Mouse (Mus musculus) induced T-regulatory cell, adult 2 months (primary cell): ENCODE measurements around the gene Vps13a.
"Not testable (repeated sequence)": the region's sequence is repeated elsewhere in the genome, so short reads cannot be mapped to it uniquely, and the experiment has no call there.

ENCODE experiments used
- DNase-seq: peaks from one replicate; pipeline ENCODE4 v3.0.0-alpha.2; 2012; ENCODE audit warnings: low read depth

The Vps13a gene

GRCm38 (mm10) chr19:16780790-16781384, at the start of gene Vps13a:
Gene Vps13a, minus strand, starts transcription at chr19:16780933.
- peak; percentile 98 for DNase-seq

GRCm38 (mm10) chr19:16827657-16828056, 46.9 kb upstream of the Vps13a start:
- no peak for DNase-seq

- DNase-seq = no peak
Observed at GRCm38 (mm10) chr19:16825228-16825627, 44.5 kb upstream of the Vps13a start.

- no peak for DNase-seq
Observed at GRCm38 (mm10) chr19:16814848-16815247, 34.1 kb upstream of the Vps13a start.

GRCm38 (mm10) chr19:16813306-16813705, 32.6 kb upstream of the Vps13a start:
- DNase-seq = no peak

- DNase-seq = no peak
Observed at GRCm38 (mm10) chr19:16812072-16812608, 31.4 kb upstream of the Vps13a start.

- DNase-seq = no peak
Observed at GRCm38 (mm10) chr19:16805102-16805501, 24.4 kb upstream of the Vps13a start.

- no peak for DNase-seq
Observed at GRCm38 (mm10) chr19:16804578-16804977, 23.8 kb upstream of the Vps13a start.

- peak; percentile 78 for DNase-seq
Observed at GRCm38 (mm10) chr19:16802707-16803106, 22.0 kb upstream of the Vps13a start.

- DNase-seq = no peak
Observed at GRCm38 (mm10) chr19:16802123-16802522, 21.4 kb upstream of the Vps13a start.

- DNase-seq = no peak
Observed at GRCm38 (mm10) chr19:16797923-16798322, 17.2 kb upstream of the Vps13a start.

GRCm38 (mm10) chr19:16794486-16794885, 13.8 kb upstream of the Vps13a start:
- not testable (repeated sequence) for DNase-seq

- DNase-seq = peak; percentile 24
Observed at GRCm38 (mm10) chr19:16789930-16790329, 9.2 kb upstream of the Vps13a start.

- DNase-seq = peak; percentile 74
Observed at GRCm38 (mm10) chr19:16784879-16785278, 4.1 kb upstream of the Vps13a start.

- DNase-seq = no peak
Observed at GRCm38 (mm10) chr19:16781406-16782019, 780 bp upstream of the Vps13a start.

GRCm38 (mm10) chr19:16780251-16780783, 416 bp downstream of the Vps13a start:
- DNase-seq = peak; percentile 68

- no peak for DNase-seq
Observed at GRCm38 (mm10) chr19:16779786-16780185, 947 bp downstream of the Vps13a start.

- DNase-seq = peak; percentile 35
Observed at GRCm38 (mm10) chr19:16779281-16779680, 1.5 kb downstream of the Vps13a start.

- peak; percentile 61 for DNase-seq
Observed at GRCm38 (mm10) chr19:16778578-16778977, 2.2 kb downstream of the Vps13a start.

GRCm38 (mm10) chr19:16777901-16778300, 2.8 kb downstream of the Vps13a start:
- no peak for DNase-seq

- peak; percentile 23 for DNase-seq
Observed at GRCm38 (mm10) chr19:16777391-16777790, 3.3 kb downstream of the Vps13a start.

GRCm38 (mm10) chr19:16773237-16774016, 7.3 kb downstream of the Vps13a start:
- DNase-seq = peak; percentile 72

- DNase-seq = no peak
Observed at GRCm38 (mm10) chr19:16767407-16767806, 13.3 kb downstream of the Vps13a start.
